Mouse (Mus musculus) megakaryocyte, embryonic 14.5 days (primary cell): ENCODE measurements around the gene Cst9.

Experiments
- FLI1 ChIP-seq: IDR thresholded peaks from 2 replicates; pipeline ENCODE4 v1.6.1; 2012; ENCODE audit warnings: low read length, inconsistent platforms, mixed read lengths
- GATA1 ChIP-seq: IDR thresholded peaks from 3 replicates; pipeline ENCODE4 v1.6.1; 2012; ENCODE audit warnings: mixed read lengths, low read length, inconsistent platforms, borderline replicate concordance

DNA sequence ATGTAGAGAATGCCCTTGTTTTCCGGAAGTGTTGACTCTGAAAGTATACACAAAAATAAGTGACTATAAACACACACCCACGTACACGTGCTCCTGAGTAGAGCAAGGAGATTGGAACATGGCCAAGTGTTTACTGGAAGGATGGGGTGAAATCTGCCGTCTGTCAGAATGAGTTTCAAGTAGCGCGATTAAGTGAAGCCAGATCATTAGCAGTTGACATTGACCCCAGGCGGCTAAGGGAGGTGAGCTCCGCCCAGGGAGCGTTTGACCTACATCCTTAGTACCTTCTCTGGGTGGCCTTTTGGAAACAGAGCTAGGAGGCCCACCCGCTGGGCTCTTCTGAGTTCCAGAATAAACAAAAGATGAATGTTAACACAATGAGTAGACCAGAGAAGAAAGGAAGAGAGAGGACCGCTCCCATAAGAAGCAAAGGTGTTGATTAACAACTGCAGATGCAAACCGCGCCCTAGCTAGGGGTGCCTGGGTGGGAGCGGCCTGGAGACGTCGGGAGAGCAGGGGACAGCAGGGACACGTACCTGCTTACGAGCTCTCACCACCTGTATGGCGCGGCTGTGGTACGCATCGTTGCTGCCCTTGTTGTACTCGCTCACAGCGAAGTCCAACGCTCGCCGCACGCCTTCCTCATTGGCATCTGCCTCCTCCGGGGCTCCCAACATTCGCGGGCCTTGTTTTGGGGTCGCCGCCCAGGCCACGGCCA, 39.8 kb downstream of the Cst9 start:
- no peak for TF ChIP-seq FLI1
- no peak for TF ChIP-seq GATA1
